Mouse (Mus musculus) spleen, adult 2 months (tissue): Measurements from ENCODE around the gene Ppp6r1.

Experiments
- CTCF ChIP-seq: fragments of 200-500 bp; IDR thresholded peaks from 2 replicates; pipeline ENCODE4 v1.5.1; 2011; ENCODE audit warnings: mild to moderate bottlenecking, inconsistent platforms; ENCODE audit not compliant: insufficient read depth, insufficient read length, insufficient replicate concordance; ENCODE audit errors: extremely low read depth
- POLR2A ChIP-seq: fragments of 200-500 bp; IDR thresholded peaks from 2 replicates; pipeline ENCODE4 v1.6.1; 2011; ENCODE audit warnings: low read depth, low read length, inconsistent platforms

GRCm38 (mm10) chr7:4674114-4674731 is 15.4 kb upstream of the Ppp6r1 start:
- TF ChIP-seq POLR2A (no peak), CTCF (no peak)
